Mouse (Mus musculus) forebrain, postnatal 0 days (tissue): ENCODE results near the gene Gabbr2. TPM values are rescaled to one million over a fixed set of nuclear protein-coding genes. Genes with fewer than 3 reads are reported as not detected.

Experiments
- ATAC-seq: fragments of 200-750 bp; cut with Nextera tagmentation; 2 replicates; pipeline ENCODE4 v1.8.0; 2017; ENCODE audit warnings: mild to moderate bottlenecking, moderate library complexity
- DNase-seq: peaks from one replicate; pipeline ENCODE4 v3.0.0-alpha.2; 2015
- H3K27ac ChIP-seq: fragments of 300-500 bp; sonication (generic); 2 replicates; pipeline ENCODE4 v1.5.1; 2014; ENCODE audit warnings: low read depth, mild to moderate bottlenecking, antibody characterized with exemption, low read length, moderate library complexity, mixed read lengths
- H3K27me3 ChIP-seq: fragments of 300-500 bp; sonication (generic); 2 replicates; pipeline ENCODE4 v1.6.1; 2014; ENCODE audit warnings: mild to moderate bottlenecking, low read length, mixed read lengths; ENCODE audit not compliant: insufficient read depth
- H3K36me3 ChIP-seq: fragments of 300-500 bp; sonication (generic); 2 replicates; pipeline ENCODE4 v1.6.1; 2014; ENCODE audit warnings: mild to moderate bottlenecking, moderate library complexity; ENCODE audit not compliant: insufficient read depth
- H3K4me1 ChIP-seq: fragments of 300-500 bp; sonication (generic); 2 replicates; pipeline ENCODE4 v1.6.1; 2014; ENCODE audit warnings: antibody characterized with exemption; ENCODE audit not compliant: insufficient read depth
- H3K4me2 ChIP-seq: fragments of 300-500 bp; sonication (generic); 2 replicates; pipeline ENCODE4 v1.6.1; 2014; ENCODE audit warnings: low read depth, mild to moderate bottlenecking, moderate library complexity
- H3K4me3 ChIP-seq: fragments of 300-500 bp; sonication (generic); 2 replicates; pipeline ENCODE4 v1.5.1; 2014; ENCODE audit warnings: low read depth, low read length, mixed read lengths
- H3K9ac ChIP-seq: fragments of 300-500 bp; sonication (generic); 2 replicates; pipeline ENCODE4 v1.6.1; 2014; ENCODE audit warnings: mild to moderate bottlenecking
- H3K9me3 ChIP-seq: fragments of 300-500 bp; sonication (generic); 2 replicates; pipeline ENCODE4 v1.6.1; 2016; ENCODE audit warnings: low read length
- CTCF ChIP-seq: sonication (generic); IDR thresholded peaks from 2 replicates; pipeline ENCODE4 v1.5.1; 2016; ENCODE audit warnings: antibody characterized with exemption, control low read depth, low read depth
- WGBS: fragments of 180-500 bp; shearing (Covaris S2); extraction: QIAGEN DNeasy Blood & Tissue Kit; methylation state at CpG from one replicate; pipeline ENCODE4 v1.1.7; 2014; 5-methylcytosine and 5-hydroxymethylcytosine counted together
- polyA plus RNA-seq: library from polyadenylated mRNA; unstranded; fragments of >200 nt; fragmentation: Nextera tagmentation; extraction: Ambion mirVana; gene quantifications from 2 replicates; pipeline ENCODE4 v1.2.1, GENCODE M21; 2015
- total RNA-seq: library from RNA; depleted of rRNA; stranded (reverse); fragments of >200 nt; gene quantifications from 2 replicates; pipeline ENCODE4 v1.2.3, GENCODE M21; 2014

Gabbr2 gene
- total and polyA plus RNA-seq, 2 experiments from 2014 or later = 14.7 to 65.3 TPM

- peaks cover 11% of the 10 kb centered on the region; the same call in 1 of the 2 replicates for H3K4me1 ChIP-seq
- 61% methylated on average over 11 of the region's 11 CpGs for WGBS
- H3K4me2 ChIP-seq = no peak overlapping the region
- H3K4me3 ChIP-seq = no peak overlapping the region
- peaks cover 2% of the 10 kb centered on the region; the same call in 1 of the 2 replicates for H3K36me3 ChIP-seq
- no peaks in the 10 kb centered on the region for H3K9me3 ChIP-seq
- TF ChIP-seq CTCF = no peak
- H3K27me3 ChIP-seq = no peaks in the 10 kb centered on the region
- DNase-seq (peak; percentile 35), ATAC-seq (no peak)
- H3K27ac ChIP-seq = no peak overlapping the region
- H3K9ac ChIP-seq = no peak overlapping the region
Measured at GRCm38 (mm10) chr4:46727153-46727552, 264.5 kb downstream of the Gabbr2 start.

- Histone ChIP-seq H3K9ac (no peak overlapping the region), H3K27me3 (no peaks in the 10 kb centered on the region), H3K9me3 (no peaks in the 10 kb centered on the region), H3K4me3 (no peak overlapping the region), H3K4me1 (no peaks in the 10 kb centered on the region), H3K36me3 (peaks cover 4% of the 10 kb centered on the region; the same call in 1 of the 2 replicates), H3K4me2 (no peak overlapping the region), H3K27ac (no peak overlapping the region)
- DNase-seq = no peak
- TF ChIP-seq CTCF = no peak
- WGBS = 83% methylated on average over 16 of the region's 16 CpGs
- no peak for ATAC-seq
Measured at GRCm38 (mm10) chr4:46720821-46721557, 270.7 kb downstream of the Gabbr2 start.

- no peak for ATAC-seq
- no peak for DNase-seq
- Histone ChIP-seq H3K4me3 (no peak overlapping the region), H3K9me3 (no peaks in the 10 kb centered on the region), H3K36me3 (peaks cover 4% of the 10 kb centered on the region; the same call in 1 of the 2 replicates), H3K9ac (no peak overlapping the region), H3K27me3 (no peaks in the 10 kb centered on the region), H3K27ac (no peak overlapping the region), H3K4me1 (no peaks in the 10 kb centered on the region), H3K4me2 (no peak overlapping the region)
- 66% methylated on average over 1 of the region's 1 CpGs for WGBS
- no peak for TF ChIP-seq CTCF
Measured at GRCm38 (mm10) chr4:46720070-46720469, 271.6 kb downstream of the Gabbr2 start.

- H3K4me3 ChIP-seq = no peak overlapping the region
- no peak overlapping the region for H3K27ac ChIP-seq
- peaks cover 4% of the 10 kb centered on the region; the same call in 1 of the 2 replicates for H3K36me3 ChIP-seq
- H3K9me3 ChIP-seq = no peaks in the 10 kb centered on the region
- H3K4me1 ChIP-seq = no peaks in the 10 kb centered on the region
- TF ChIP-seq CTCF = no peak
- no peaks in the 10 kb centered on the region for H3K27me3 ChIP-seq
- DNase-seq (no peak), ATAC-seq (no peak)
- WGBS = 44% methylated on average over 7 of the region's 7 CpGs
- H3K4me2 ChIP-seq = no peak overlapping the region
- H3K9ac ChIP-seq = no peak overlapping the region
Measured at GRCm38 (mm10) chr4:46718624-46719023, 273.0 kb downstream of the Gabbr2 start.

GRCm38 (mm10) chr4:46717156-46717555 is 274.5 kb downstream of the Gabbr2 start:
- no peak overlapping the region for H3K4me3 ChIP-seq
- no peaks in the 10 kb centered on the region for H3K9me3 ChIP-seq
- no peak overlapping the region for H3K27ac ChIP-seq
- 37% methylated on average over 5 of the region's 5 CpGs for WGBS
- no peak for TF ChIP-seq CTCF
- H3K36me3 ChIP-seq = peaks cover 4% of the 10 kb centered on the region; the same call in 1 of the 2 replicates
- H3K9ac ChIP-seq = no peak overlapping the region
- no peak for ATAC-seq
- no peaks in the 10 kb centered on the region for H3K4me1 ChIP-seq
- H3K4me2 ChIP-seq = no peak overlapping the region
- no peaks in the 10 kb centered on the region for H3K27me3 ChIP-seq
- DNase-seq = no peak

GRCm38 (mm10) chr4:46716361-46716760 is 275.3 kb downstream of the Gabbr2 start:
- Histone ChIP-seq H3K4me3 (no peak overlapping the region), H3K9me3 (no peaks in the 10 kb centered on the region), H3K4me1 (no peaks in the 10 kb centered on the region), H3K27ac (no peak overlapping the region), H3K27me3 (no peaks in the 10 kb centered on the region), H3K36me3 (no peaks in the 10 kb centered on the region; the same call in 1 of the 2 replicates), H3K9ac (no peak overlapping the region), H3K4me2 (no peak overlapping the region)
- TF ChIP-seq CTCF = no peak
- no peak for DNase-seq
- 0% methylated on average over 1 of the region's 1 CpGs for WGBS
- ATAC-seq = no peak

GRCm38 (mm10) chr4:46710523-46710922 is 281.1 kb downstream of the Gabbr2 start:
- no peak overlapping the region for H3K4me3 ChIP-seq

More at GRCm38 (mm10) chr4:46710523-46710922, 281.1 kb downstream of the Gabbr2 start:
- Histone ChIP-seq H3K4me2 (no peak overlapping the region), H3K27me3 (no peaks in the 10 kb centered on the region), H3K9ac (no peak overlapping the region), H3K27ac (no peak overlapping the region; the same call in 1 of the 2 replicates), H3K4me1 (peaks cover 19% of the 10 kb centered on the region), H3K9me3 (no peaks in the 10 kb centered on the region), H3K36me3 (no peaks in the 10 kb centered on the region)
- DNase-seq = no peak
- WGBS = 32% methylated on average over 4 of the region's 4 CpGs
- peak; percentile 57; the same call in 1 of the 2 replicates for ATAC-seq
- TF ChIP-seq CTCF = no peak
